Mouse (Mus musculus) hindbrain, embryonic 10.5 days (tissue): ENCODE results near the gene Zfp46. TPM values are rescaled to one million over a fixed set of nuclear protein-coding genes. Genes with fewer than 3 reads are reported as not detected.

Experiments
- DNase-seq: peaks from one replicate; pipeline ENCODE4 v3.0.0-alpha.2; 2017; ENCODE audit warnings: low spot score
- H3K27ac ChIP-seq: fragments of 300-500 bp; sonication (generic); 2 replicates; pipeline ENCODE4 v1.5.1; 2016; ENCODE audit warnings: mild to moderate bottlenecking, moderate library complexity
- H3K27me3 ChIP-seq: fragments of 300-500 bp; sonication (generic); 2 replicates; pipeline ENCODE4 v1.6.1; 2016; ENCODE audit warnings: mild to moderate bottlenecking; ENCODE audit not compliant: poor library complexity, insufficient read depth, severe bottlenecking
- H3K36me3 ChIP-seq: fragments of 300-500 bp; sonication (generic); 2 replicates; pipeline ENCODE4 v1.6.1; 2016; ENCODE audit warnings: mild to moderate bottlenecking, moderate library complexity
- H3K4me1 ChIP-seq: fragments of 300-500 bp; sonication (generic); replicated peaks from 2 replicates; pipeline ENCODE4 v1.6.1; 2016; ENCODE audit warnings: mild to moderate bottlenecking
- H3K4me3 ChIP-seq: fragments of 300-500 bp; sonication (generic); 2 replicates; pipeline ENCODE4 v1.5.1; 2016; ENCODE audit warnings: mild to moderate bottlenecking, moderate library complexity
- H3K9me3 ChIP-seq: fragments of 300-500 bp; sonication (generic); 2 replicates; pipeline ENCODE4 v1.6.1; 2016; ENCODE audit warnings: mild to moderate bottlenecking, moderate library complexity
- WGBS: fragments of 180-500 bp; shearing (Covaris S2); methylation state at CpG from one replicate; pipeline ENCODE4 v1.1.7; 2016; 5-methylcytosine and 5-hydroxymethylcytosine counted together
- polyA plus RNA-seq: library from polyadenylated mRNA; unstranded; fragments of >200 nt; fragmentation: Nextera tagmentation; extraction: Ambion mirVana; gene quantifications from 2 replicates; pipeline ENCODE4 v1.2.1, GENCODE M21; 2016

Zfp46 gene
- polyA plus RNA-seq, 1 experiment from 2014 or later = 29.0 TPM

- peak overlapping the region; percentile 14; the same call in 1 of the 2 replicates for H3K27ac ChIP-seq
- peak overlapping the region; percentile 55 for H3K4me3 ChIP-seq
- H3K4me1 ChIP-seq = peaks cover 39% of the 10 kb centered on the region
- under 1% methylated on average over 37 of the region's 37 CpGs for WGBS
- DNase-seq = peak; percentile 21
- H3K9me3 ChIP-seq = no peaks in the 10 kb centered on the region
- H3K36me3 ChIP-seq = no peaks in the 10 kb centered on the region; the same call in 1 of the 2 replicates
- H3K27me3 ChIP-seq = peaks cover 91% of the 10 kb centered on the region
These were observed 35.8 kb upstream of the Zfp46 start for GRCm38 (mm10) chr4:136248464-136249331.

GRCm38 (mm10) chr4:136249332-136249647 is 35.2 kb upstream of the Zfp46 start:
- H3K4me3 ChIP-seq = peak overlapping the region; percentile 55; the same call in 1 of the 2 replicates

GRCm38 (mm10) chr4:136249780-136250179 is 34.7 kb upstream of the Zfp46 start:
- peaks cover 80% of the 10 kb centered on the region for H3K27me3 ChIP-seq
- peaks cover 42% of the 10 kb centered on the region for H3K4me1 ChIP-seq
- no peaks in the 10 kb centered on the region for H3K9me3 ChIP-seq
- no peak overlapping the region for H3K4me3 ChIP-seq
- no peak for DNase-seq
- WGBS = 44% methylated on average over 9 of the region's 9 CpGs
- no peak overlapping the region for H3K27ac ChIP-seq
- no peaks in the 10 kb centered on the region for H3K36me3 ChIP-seq

More at GRCm38 (mm10) chr4:136249332-136249647, 35.2 kb upstream of the Zfp46 start:
- WGBS = 3% methylated on average over 11 of the region's 11 CpGs
- Histone ChIP-seq H3K9me3 (no peaks in the 10 kb centered on the region), H3K27me3 (peaks cover 85% of the 10 kb centered on the region), H3K4me1 (peaks cover 42% of the 10 kb centered on the region), H3K36me3 (no peaks in the 10 kb centered on the region), H3K27ac (no peak overlapping the region)
- DNase-seq = no peak

- Histone ChIP-seq H3K27me3 (peaks cover 19% of the 10 kb centered on the region), H3K4me1 (peaks cover 29% of the 10 kb centered on the region), H3K4me3 (no peak overlapping the region), H3K27ac (no peak overlapping the region), H3K36me3 (no peaks in the 10 kb centered on the region), H3K9me3 (no peaks in the 10 kb centered on the region)
- 56% methylated on average over 6 of the region's 6 CpGs for WGBS
- no peak for DNase-seq
These were observed 28.6 kb upstream of the Zfp46 start for GRCm38 (mm10) chr4:136255919-136256318.

- Histone ChIP-seq H3K4me1 (peaks cover 29% of the 10 kb centered on the region), H3K9me3 (no peaks in the 10 kb centered on the region), H3K27me3 (peaks cover 11% of the 10 kb centered on the region), H3K4me3 (no peak overlapping the region), H3K27ac (no peak overlapping the region), H3K36me3 (no peaks in the 10 kb centered on the region)
- WGBS = 79% methylated on average over 10 of the region's 10 CpGs
- no peak for DNase-seq
These were observed 27.8 kb upstream of the Zfp46 start for GRCm38 (mm10) chr4:136256696-136257095.

GRCm38 (mm10) chr4:136259916-136260315 is 24.6 kb upstream of the Zfp46 start:
- Histone ChIP-seq H3K27me3 (no peaks in the 10 kb centered on the region; the same call in 1 of the 2 replicates), H3K27ac (no peak overlapping the region), H3K4me1 (peaks cover 27% of the 10 kb centered on the region), H3K4me3 (no peak overlapping the region), H3K9me3 (no peaks in the 10 kb centered on the region), H3K36me3 (no peaks in the 10 kb centered on the region)
- no peak for DNase-seq
- 57% methylated on average over 3 of the region's 3 CpGs for WGBS

- H3K27me3 ChIP-seq = no peaks in the 10 kb centered on the region; the same call in 1 of the 2 replicates
- DNase-seq = peak; percentile 85
- H3K4me3 ChIP-seq = no peak overlapping the region
- no peaks in the 10 kb centered on the region for H3K9me3 ChIP-seq
- H3K36me3 ChIP-seq = no peaks in the 10 kb centered on the region
- WGBS = 43% methylated on average over 10 of the region's 10 CpGs
- H3K4me1 ChIP-seq = peaks cover 27% of the 10 kb centered on the region
- H3K27ac ChIP-seq = 0 out of 2 replicates have a peak overlapping the region, but pooled peaks have one; percentile 45
These were observed 23.8 kb upstream of the Zfp46 start for GRCm38 (mm10) chr4:136260491-136261180.

GRCm38 (mm10) chr4:136261912-136262311 is 22.6 kb upstream of the Zfp46 start:
- no peak overlapping the region for H3K4me3 ChIP-seq
- H3K27me3 ChIP-seq = no peaks in the 10 kb centered on the region; the same call in 1 of the 2 replicates
- no peaks in the 10 kb centered on the region for H3K9me3 ChIP-seq
- DNase-seq = no peak
- peaks cover 25% of the 10 kb centered on the region for H3K4me1 ChIP-seq
- H3K27ac ChIP-seq = no peak overlapping the region
- no peaks in the 10 kb centered on the region for H3K36me3 ChIP-seq
- WGBS = 76% methylated on average over 10 of the region's 10 CpGs

- WGBS = 96% methylated on average over 4 of the region's 4 CpGs
- no peak for DNase-seq
- Histone ChIP-seq H3K4me1 (peaks cover 18% of the 10 kb centered on the region), H3K4me3 (no peak overlapping the region), H3K9me3 (no peaks in the 10 kb centered on the region), H3K36me3 (no peaks in the 10 kb centered on the region), H3K27me3 (no peaks in the 10 kb centered on the region; the same call in 1 of the 2 replicates), H3K27ac (no peak overlapping the region)
These were observed 20.9 kb upstream of the Zfp46 start for GRCm38 (mm10) chr4:136263555-136263954.

- DNase-seq = no peak
- no peak overlapping the region for H3K27ac ChIP-seq
- peaks cover 7% of the 10 kb centered on the region; the same call in 1 of the 2 replicates for H3K4me1 ChIP-seq
- H3K27me3 ChIP-seq = no peaks in the 10 kb centered on the region; the same call in 1 of the 2 replicates
- no peaks in the 10 kb centered on the region for H3K36me3 ChIP-seq
- H3K9me3 ChIP-seq = no peaks in the 10 kb centered on the region
- WGBS = 79% methylated on average over 9 of the region's 9 CpGs
- H3K4me3 ChIP-seq = no peak overlapping the region
These were observed 17.7 kb upstream of the Zfp46 start for GRCm38 (mm10) chr4:136266716-136267343.

- H3K4me3 ChIP-seq = no peak overlapping the region
- H3K36me3 ChIP-seq = peaks cover 5% of the 10 kb centered on the region; the same call in 1 of the 2 replicates
- peaks cover 16% of the 10 kb centered on the region for H3K9me3 ChIP-seq
- H3K27ac ChIP-seq = no peak overlapping the region
- no peaks in the 10 kb centered on the region; the same call in 1 of the 2 replicates for H3K27me3 ChIP-seq
- 93% methylated on average over 1 of the region's 1 CpGs for WGBS
- DNase-seq = no peak
- H3K4me1 ChIP-seq = peaks cover 7% of the 10 kb centered on the region; the same call in 1 of the 2 replicates
These were observed 15.6 kb upstream of the Zfp46 start for GRCm38 (mm10) chr4:136268912-136269311.

GRCm38 (mm10) chr4:136270648-136271047 is 13.8 kb upstream of the Zfp46 start:
- Histone ChIP-seq H3K27ac (no peak overlapping the region), H3K36me3 (peaks cover 5% of the 10 kb centered on the region; the same call in 1 of the 2 replicates), H3K4me3 (no peak overlapping the region), H3K4me1 (0 out of 2 replicates have a peak, but pooled peaks cover 7% of the 10 kb centered on the region), H3K9me3 (peaks cover 18% of the 10 kb centered on the region), H3K27me3 (no peaks in the 10 kb centered on the region)
- WGBS = 85% methylated on average over 8 of the region's 8 CpGs
- no peak for DNase-seq
